Mouse (Mus musculus): Measurements from ENCODE around the gene Dctn1. TPM values are rescaled to one million over a fixed set of nuclear protein-coding genes. Genes with fewer than 3 reads are reported as not detected.
"Not testable (repeated sequence)": the region's sequence is repeated elsewhere in the genome, so short reads cannot be mapped to it uniquely, and the experiment has no call there.

Dctn1 gene
- polyA plus RNA-seq, 1 experiment from 2014 or later, result 62.2 TPM

DNA sequence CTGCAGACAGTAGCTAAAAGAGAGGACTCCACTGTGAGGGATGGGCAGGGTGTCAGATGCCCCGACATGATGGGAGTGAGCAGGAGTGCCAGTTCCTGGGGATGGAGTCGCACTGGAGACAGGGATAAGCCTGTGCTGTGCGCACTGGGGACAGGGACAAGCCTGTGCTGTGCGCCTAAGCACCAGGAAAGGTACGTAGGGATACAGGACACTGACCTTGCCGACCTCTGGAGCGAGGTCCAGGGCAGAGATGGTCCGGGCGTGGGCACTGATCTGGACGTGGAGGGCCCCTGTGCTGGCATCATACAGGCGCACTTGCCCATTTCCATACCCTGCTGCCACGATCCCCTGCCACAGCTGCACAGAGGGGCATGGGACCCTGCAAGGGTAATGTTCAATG is 12.7 kb upstream of the Dctn1 start:
- no peak overlapping the region for H3K4me3 ChIP-seq (replicated peaks; ENCODE audit: low read depth, low read length)
- H3K9me3 ChIP-seq (replicated peaks; ENCODE audit: low read length), result no peaks in the 10 kb centered on the region
- no peak overlapping the region for H3K4me2 ChIP-seq (ENCODE audit: low read length)
- H3K36me3 ChIP-seq (ENCODE audit: insufficient read depth, low read length), result peaks cover 15% of the 10 kb centered on the region; the same call in 1 of the 2 replicates
- 86% methylated on average over 12 of the region's 12 CpGs for WGBS
- no peak overlapping the region for H3K27ac ChIP-seq
- no peak for TF ChIP-seq CTCF (IDR thresholded peaks at IDR 0.05; ENCODE audit: low read depth)
- ATAC-seq (replicated peaks; ENCODE audit: low FRiP score, low read depth) (no peak), DNase-seq (ENCODE audit: low spot score) (no peak)
- peaks cover 7% of the 10 kb centered on the region; the same call in 1 of the 2 replicates for H3K4me1 ChIP-seq (replicated peaks; ENCODE audit: insufficient read depth, low read length)
- no peak overlapping the region for H3K9ac ChIP-seq (ENCODE audit: low read depth, low read length)
- no peaks in the 10 kb centered on the region for H3K27me3 ChIP-seq (ENCODE audit: insufficient read depth, low read length)

DNA sequence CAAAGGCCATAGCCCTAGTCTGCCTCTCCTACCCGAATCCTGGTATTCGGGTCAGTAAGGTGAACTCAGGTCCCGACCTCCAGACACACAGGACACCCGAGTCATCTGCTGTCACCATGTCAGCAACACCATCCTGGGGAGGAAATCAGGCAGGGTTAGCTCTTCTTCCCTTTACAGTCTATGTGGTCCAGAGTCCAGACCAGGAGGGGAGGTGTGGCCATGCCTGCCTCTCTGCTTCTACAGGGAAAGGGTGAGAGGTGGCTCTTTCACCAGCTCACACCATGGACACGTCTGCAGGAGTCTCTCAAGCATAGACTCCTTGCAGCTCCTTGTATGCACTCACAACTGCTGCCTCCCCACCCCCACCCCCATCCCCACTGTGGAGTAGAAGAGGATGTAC is 12.2 kb upstream of the Dctn1 start:
- Histone ChIP-seq H3K9me3 (replicated peaks; ENCODE audit: low read length) (no peaks in the 10 kb centered on the region), H3K4me2 (ENCODE audit: low read length) (no peak overlapping the region), H3K9ac (ENCODE audit: low read depth, low read length) (no peak overlapping the region), H3K4me3 (replicated peaks; ENCODE audit: low read depth, low read length) (no peak overlapping the region), H3K36me3 (ENCODE audit: insufficient read depth, low read length) (peaks cover 15% of the 10 kb centered on the region; the same call in 1 of the 2 replicates), H3K27me3 (ENCODE audit: insufficient read depth, low read length) (no peaks in the 10 kb centered on the region), H3K27ac (no peak overlapping the region), H3K4me1 (replicated peaks; ENCODE audit: insufficient read depth, low read length) (peaks cover 7% of the 10 kb centered on the region; the same call in 1 of the 2 replicates)
- DNase-seq (ENCODE audit: low spot score) (no peak), ATAC-seq (replicated peaks; ENCODE audit: low FRiP score, low read depth) (no peak; the same call in 1 of the 2 replicates)
- no peak for TF ChIP-seq CTCF (IDR thresholded peaks at IDR 0.05; ENCODE audit: low read depth)
- 72% methylated on average over 5 of the region's 5 CpGs for WGBS

DNA sequence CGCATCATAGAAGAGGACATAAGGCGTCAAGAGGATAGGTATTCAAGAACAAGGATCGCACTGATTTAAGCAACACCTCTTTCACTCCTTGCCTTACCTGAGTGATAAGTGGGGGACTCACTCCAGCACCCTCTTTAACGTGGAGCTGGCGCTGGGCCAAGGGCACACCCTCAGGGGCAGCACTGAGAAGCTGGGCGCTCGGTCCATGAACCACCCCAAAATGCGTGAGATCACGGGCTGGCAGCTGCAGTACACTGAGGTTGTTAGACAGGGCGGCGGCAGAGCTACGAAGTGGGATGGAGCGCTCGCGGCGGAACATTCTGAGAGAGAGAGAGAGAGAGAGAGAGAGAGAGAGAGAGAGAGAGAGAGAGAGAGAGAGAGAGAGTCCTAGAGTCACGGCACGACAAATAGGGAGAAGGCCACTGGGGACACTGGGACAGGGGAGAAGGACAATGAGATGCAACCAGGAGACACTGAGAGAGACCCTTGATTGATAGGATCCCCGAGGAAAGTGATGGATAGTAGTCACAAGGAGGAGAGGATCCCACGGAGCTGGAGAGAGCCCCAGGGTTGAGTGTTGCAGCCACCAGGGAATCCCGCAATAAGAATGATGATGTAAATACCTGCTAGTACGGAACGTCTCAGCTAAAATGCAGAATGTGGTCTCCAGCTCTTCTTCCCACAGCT is 10.0 kb upstream of the Dctn1 start:
- Histone ChIP-seq H3K9ac (ENCODE audit: low read depth, low read length) (peak overlapping the region; percentile 35; the same call in 1 of the 2 replicates), H3K4me3 (replicated peaks; ENCODE audit: low read depth, low read length) (peak overlapping the region; percentile 41), H3K4me2 (ENCODE audit: low read length) (peak overlapping the region; percentile 74), H3K9me3 (replicated peaks; ENCODE audit: low read length) (no peaks in the 10 kb centered on the region), H3K27ac (no peak overlapping the region), H3K27me3 (ENCODE audit: insufficient read depth, low read length) (peaks cover under 1% of the 10 kb centered on the region; the same call in 1 of the 2 replicates), H3K36me3 (ENCODE audit: insufficient read depth, low read length) (peaks cover 5% of the 10 kb centered on the region; the same call in 1 of the 2 replicates), H3K4me1 (replicated peaks; ENCODE audit: insufficient read depth, low read length) (peaks cover 7% of the 10 kb centered on the region; the same call in 1 of the 2 replicates)
- ATAC-seq (replicated peaks; ENCODE audit: low FRiP score, low read depth), result no peak
- TF ChIP-seq CTCF (IDR thresholded peaks at IDR 0.05; ENCODE audit: low read depth), result no peak
- 10% methylated on average over 23 of the region's 23 CpGs for WGBS
- DNase-seq (ENCODE audit: low spot score), result no peak

DNA sequence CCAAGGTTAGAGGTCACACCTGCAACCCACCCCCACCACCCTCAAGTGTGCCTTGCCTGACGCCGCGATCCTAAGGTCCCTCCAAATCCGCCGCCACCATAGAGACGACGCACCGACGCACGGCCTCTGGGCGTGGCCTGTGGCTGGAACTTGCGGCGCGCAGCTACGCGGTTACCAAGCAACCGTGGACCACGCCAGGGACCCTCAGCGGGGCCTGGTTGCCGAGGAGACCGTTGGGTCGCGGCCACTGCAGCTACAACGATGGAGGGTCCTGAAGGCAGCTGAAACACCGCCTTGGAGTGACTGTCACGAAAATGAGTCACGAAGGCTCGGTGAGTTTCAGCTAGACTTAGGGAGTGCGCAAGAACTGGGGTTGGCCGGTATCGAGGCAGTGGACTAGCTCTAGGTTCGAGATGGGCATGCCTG is 9.4 kb upstream of the Dctn1 start, which contains the start of the genes Wdr54 and 1700003E16Rik:
Wdr54 (minus strand) TSS at position 139 of the 426 bp plus-strand sequence.
1700003E16Rik (plus strand) TSS at position 146 of the 426 bp plus-strand sequence.
- no peak within 1 kb of the TSS for H3K27ac ChIP-seq
- ATAC-seq (replicated peaks; ENCODE audit: low FRiP score, low read depth), result peak; percentile 62
- WGBS, result 2% methylated on average over 32 of the region's 32 CpGs

DNA sequence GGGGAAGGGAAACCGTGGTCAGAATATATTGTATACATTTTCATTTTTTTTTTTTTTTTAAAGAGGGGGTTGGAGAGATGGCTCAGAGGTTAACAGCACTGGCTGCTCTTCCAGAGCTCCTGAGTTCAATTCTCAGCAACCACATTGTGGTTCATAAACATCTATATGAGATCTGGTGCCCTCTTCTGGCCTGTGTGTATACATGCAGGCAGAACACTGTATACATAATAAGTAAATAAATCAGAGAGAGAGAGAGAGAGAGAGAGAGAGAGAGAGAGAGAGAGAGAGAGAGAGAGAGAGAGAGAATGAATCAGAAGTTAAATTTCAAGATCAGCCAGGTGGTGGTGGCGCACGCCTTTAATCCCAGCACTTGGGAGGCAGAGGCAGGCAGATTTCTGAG is 6.3 kb upstream of the Dctn1 start:
- ATAC-seq (replicated peaks; ENCODE audit: low FRiP score, low read depth); H3K27ac ChIP-seq; H3K36me3 ChIP-seq (ENCODE audit: insufficient read depth, low read length); H3K4me2 ChIP-seq (ENCODE audit: low read length); H3K9ac ChIP-seq (ENCODE audit: low read depth, low read length); H3K4me3 ChIP-seq (replicated peaks; ENCODE audit: low read depth, low read length); H3K9me3 ChIP-seq (replicated peaks; ENCODE audit: low read length): not testable (repeated sequence)
- TF ChIP-seq CTCF (IDR thresholded peaks at IDR 0.05; ENCODE audit: low read depth), result peak; percentile 83
- peaks cover 13% of the 10 kb centered on the region; the same call in 1 of the 2 replicates for H3K27me3 ChIP-seq (ENCODE audit: insufficient read depth, low read length)
- 30% methylated on average over 3 of the region's 3 CpGs for WGBS
- H3K4me1 ChIP-seq (replicated peaks; ENCODE audit: insufficient read depth, low read length), result peaks cover 19% of the 10 kb centered on the region; the same call in 1 of the 2 replicates
- DNase-seq (ENCODE audit: low spot score), result peak; percentile 85

More for the DNA sequence above, 9.4 kb upstream of the Dctn1 start, which contains the start of the genes Wdr54 and 1700003E16Rik:
- peak; percentile 69 for DNase-seq (ENCODE audit: low spot score)
- TF ChIP-seq CTCF (IDR thresholded peaks at IDR 0.05; ENCODE audit: low read depth), result no peak
- peak within 1 kb of the TSS; percentile 41 for H3K4me3 ChIP-seq (replicated peaks; ENCODE audit: low read depth, low read length)
- H3K4me1 ChIP-seq (replicated peaks; ENCODE audit: insufficient read depth, low read length), result peaks cover 7% of the 10 kb centered on the region; the same call in 1 of the 2 replicates
- no peaks in the 10 kb centered on the region for H3K9me3 ChIP-seq (replicated peaks; ENCODE audit: low read length)
- peaks cover 5% of the 10 kb centered on the region; the same call in 1 of the 2 replicates for H3K36me3 ChIP-seq (ENCODE audit: insufficient read depth, low read length)
- H3K27me3 ChIP-seq (ENCODE audit: insufficient read depth, low read length), result peaks cover 6% of the 10 kb centered on the region; the same call in 1 of the 2 replicates
- H3K4me2 ChIP-seq (ENCODE audit: low read length), result peak within 1 kb of the TSS; percentile 74
- H3K9ac ChIP-seq (ENCODE audit: low read depth, low read length), result peak within 1 kb of the TSS; percentile 35; the same call in 1 of the 2 replicates

DNA sequence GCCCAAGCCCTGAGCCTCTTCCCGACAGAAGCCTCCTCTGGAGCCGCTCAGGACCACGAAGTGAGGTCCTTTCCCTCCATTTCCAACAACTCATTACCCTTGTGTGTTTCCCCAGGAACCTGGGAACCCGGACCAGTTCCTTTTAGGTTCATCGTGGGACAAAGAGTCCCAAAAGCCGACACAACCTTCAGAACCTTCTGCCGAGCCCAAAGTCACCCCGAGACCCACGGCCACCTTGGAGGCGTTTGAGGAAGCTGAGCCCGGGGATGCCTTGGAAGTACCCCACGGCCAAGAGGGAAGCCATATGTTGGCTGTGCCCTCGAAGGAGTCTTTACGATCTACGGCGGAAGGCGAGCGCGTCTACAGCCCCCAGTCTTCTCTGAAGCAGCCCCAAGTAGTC is 4.3 kb upstream of the Dctn1 start:
- DNase-seq (ENCODE audit: low spot score), result no peak
- Histone ChIP-seq H3K36me3 (ENCODE audit: insufficient read depth, low read length) (no peaks in the 10 kb centered on the region), H3K9ac (ENCODE audit: low read depth, low read length) (peak overlapping the region; percentile 54; the same call in 1 of the 2 replicates), H3K4me2 (ENCODE audit: low read length) (peak overlapping the region; percentile 73), H3K9me3 (replicated peaks; ENCODE audit: low read length) (no peaks in the 10 kb centered on the region), H3K27ac (no peak overlapping the region), H3K4me3 (replicated peaks; ENCODE audit: low read depth, low read length) (peak overlapping the region; percentile 26), H3K4me1 (replicated peaks; ENCODE audit: insufficient read depth, low read length) (peaks cover 18% of the 10 kb centered on the region), H3K27me3 (ENCODE audit: insufficient read depth, low read length) (peaks cover 13% of the 10 kb centered on the region; the same call in 1 of the 2 replicates)
- no peak for ATAC-seq (replicated peaks; ENCODE audit: low FRiP score, low read depth)
- no peak for TF ChIP-seq CTCF (IDR thresholded peaks at IDR 0.05; ENCODE audit: low read depth)
- 11% methylated on average over 19 of the region's 19 CpGs for WGBS
